Mouse (Mus musculus): ENCODE measurements around the gene Fgd3.
A peak's percentile ranks its signal among the peaks of the same experiment; 100 is the strongest.

The Fgd3 gene

DNA sequence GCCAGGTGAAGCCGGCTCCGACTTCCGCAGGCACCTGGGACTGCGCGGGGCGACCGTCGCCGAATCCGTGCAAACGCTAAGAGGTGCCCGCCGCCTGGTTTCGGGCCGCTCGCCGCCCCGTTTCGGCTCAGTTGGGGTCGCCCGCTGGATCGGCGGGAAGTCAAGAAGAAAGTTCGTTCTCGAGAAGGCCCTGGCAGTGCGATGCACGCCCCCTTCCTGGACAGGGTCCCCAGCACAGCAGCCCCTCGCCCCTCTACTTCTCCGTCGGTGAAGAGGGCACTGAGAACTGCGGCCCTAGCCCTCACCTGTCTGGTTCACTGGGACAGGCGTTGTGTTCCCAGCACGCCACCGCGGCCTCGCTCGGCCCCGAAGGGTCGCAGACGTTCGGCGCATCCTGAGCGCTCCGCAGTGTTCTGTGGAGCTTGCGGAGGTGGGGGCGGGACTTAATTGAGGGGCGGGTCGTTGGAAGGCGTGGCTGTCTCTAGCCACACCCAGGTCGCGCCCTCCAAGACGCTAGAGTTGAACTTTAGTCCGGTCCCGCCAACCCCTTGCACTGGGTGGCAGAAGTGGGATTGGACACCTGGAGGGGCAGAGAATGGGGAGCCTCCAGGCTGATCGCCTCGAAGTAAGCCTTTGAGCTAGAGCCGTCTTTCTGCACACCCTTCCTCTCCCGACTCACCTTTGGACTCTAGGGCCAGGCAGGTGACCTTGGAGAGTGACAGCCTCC lies 72.2 kb downstream of the Fgd3 start:
- DNase-seq = no peak

DNA sequence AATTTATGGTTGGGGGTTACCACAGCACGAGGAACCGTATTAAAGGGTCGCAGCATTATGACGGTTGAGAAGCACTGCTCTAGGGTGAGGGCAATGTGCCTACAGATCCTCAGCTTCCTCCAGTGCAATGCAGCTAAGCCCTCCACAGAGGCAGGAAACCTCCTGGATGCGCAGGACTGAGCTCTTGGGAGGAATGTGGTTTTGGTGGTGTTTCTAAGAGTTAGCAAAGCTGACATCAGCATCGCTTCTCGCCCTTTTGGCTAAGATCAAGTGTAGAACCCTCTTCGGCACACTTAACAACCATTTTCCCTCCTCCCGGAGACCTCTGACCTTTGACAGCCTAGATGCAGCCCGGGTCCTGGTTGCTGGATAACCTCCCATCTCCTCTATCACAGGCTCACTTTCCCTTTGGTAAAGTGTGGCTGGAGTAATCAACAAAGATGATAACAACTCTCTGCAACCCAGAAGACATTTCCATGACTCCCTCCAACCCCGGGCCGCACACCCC lies 72.8 kb downstream of the Fgd3 start:
- DNase-seq = no peak

DNA sequence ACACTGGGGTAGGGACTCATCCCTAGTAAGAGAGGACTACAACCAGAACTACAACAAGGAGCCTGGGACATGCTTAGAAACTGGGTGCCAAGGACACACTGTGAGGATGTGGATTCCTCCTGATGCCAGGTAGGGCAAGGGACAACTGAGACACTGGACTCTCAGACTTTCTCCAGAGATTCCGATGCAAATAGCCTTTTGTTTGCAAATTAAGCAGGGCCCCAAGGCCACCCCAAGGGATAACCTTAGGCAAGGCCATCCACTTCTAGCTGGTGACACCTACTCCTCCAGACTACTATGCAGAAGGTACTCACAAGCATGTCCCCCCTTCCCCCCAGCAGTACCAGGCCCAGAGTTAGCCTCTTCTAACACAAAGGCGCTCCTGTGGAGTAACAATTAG lies 73.5 kb downstream of the Fgd3 start:
- no peak for DNase-seq

DNA sequence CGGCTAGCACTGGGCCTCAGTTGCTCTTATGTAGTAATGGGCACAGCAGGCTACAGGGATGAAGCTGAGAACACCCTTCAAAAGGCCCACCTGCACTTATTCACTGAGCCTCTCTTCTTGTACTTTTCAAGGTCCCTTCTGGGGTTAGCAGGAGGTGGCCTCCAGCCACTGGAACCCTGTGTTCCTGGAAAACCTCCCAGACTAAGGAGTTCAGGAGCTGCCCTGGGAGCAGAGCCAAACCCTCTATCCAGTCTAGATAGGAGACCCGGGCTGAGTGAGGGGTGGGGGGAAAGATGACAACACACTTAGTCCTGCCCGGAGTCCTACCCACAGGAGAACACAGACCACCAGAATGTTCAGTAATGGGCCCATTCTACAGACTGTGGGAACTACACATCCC lies 74.1 kb downstream of the Fgd3 start:
- no peak for DNase-seq

DNA sequence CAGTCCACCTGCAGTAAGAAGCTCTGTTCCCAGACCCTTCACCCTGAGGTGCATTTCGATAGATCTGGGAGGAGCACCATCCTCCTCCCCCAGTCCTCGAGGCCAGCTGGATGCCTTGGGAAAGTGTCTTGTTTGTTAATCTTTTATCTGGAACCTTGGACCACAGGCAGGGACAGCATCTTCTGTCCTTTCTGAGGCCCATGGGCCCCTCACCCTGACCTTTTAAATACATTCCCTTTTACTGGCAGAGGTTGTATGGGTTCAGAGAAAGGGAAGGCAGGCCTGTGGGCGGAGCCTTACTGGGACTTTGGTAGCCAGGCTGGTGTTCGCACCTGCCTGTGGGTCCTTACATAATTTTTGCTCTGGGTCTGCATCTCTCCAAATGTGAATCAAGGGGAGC lies 74.9 kb downstream of the Fgd3 start:
- DNase-seq = no peak

DNA sequence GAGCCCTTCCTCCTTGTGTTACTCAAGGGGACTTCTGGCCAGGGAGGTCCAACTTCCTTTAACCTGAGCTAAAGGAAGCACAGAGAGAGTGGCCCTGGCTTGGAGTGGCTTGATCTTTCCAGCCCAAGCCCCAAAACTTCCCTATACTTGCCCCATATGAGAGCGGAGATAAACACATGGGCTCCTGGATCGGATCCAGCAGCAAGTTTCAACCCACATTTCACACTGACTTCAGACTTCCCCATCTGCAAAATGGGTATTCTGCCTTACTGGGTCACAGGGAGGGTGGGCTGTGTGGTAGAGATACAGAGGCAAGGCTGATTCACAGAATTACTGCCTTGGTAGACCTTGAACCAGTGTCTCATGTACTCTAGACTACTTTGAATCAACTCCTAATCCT lies 76.6 kb downstream of the Fgd3 start:
- DNase-seq = no peak

DNA sequence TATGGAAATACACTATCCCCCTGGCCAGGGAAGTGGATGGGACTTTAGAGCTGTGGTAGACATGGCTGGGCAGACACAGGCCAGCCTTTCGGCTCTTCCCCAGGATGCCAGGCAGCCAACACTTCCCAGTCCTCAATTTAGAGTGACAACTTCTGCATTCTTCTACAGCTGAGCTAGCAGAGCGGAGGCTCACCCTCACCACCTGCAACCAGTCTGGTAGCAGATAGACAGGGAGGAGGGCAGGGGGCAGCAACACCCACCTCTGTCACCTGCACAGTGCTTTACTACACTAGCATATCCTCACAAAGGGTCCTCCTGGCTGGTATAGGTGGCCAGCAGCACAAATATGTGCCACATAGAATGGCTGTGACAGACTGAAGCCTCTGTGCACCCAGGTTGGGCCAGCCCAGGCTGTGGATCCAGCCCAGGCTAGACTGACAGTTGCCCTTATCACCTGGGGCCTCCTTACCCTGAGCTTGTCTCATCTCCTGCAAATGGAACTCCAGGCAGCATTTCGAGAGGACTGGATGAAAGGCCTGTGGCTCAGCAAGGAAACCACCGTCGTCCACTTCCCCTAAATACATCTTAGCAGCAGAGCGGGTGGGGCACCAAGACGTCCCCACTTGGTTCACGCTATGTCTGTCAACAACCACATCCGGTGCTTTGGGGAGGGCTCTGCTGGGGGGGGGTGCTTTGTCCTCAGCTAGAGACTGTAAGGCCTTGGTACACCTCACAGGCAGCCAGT lies 77.6 kb downstream of the Fgd3 start:
- DNase-seq = no peak

DNA sequence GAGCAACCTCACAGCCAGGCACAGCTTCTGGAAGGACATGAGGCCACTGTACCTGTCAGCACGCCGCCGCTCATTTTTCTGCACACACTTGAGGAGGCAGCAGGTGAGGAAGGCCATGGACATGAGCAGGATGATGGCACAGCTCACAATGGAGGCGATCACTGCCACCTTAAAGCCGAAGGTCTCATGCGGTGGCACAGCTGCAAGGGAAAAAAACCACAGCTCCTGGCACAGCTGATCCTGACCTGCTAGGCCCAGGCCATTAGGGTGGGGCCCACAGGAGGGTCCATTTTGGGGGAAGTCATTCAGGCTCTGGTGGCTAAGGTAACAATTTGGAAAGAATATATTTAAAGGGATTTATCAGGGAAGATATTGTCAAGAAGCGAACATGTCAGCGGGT lies 81.4 kb downstream of the Fgd3 start:
- no peak for DNase-seq

DNA sequence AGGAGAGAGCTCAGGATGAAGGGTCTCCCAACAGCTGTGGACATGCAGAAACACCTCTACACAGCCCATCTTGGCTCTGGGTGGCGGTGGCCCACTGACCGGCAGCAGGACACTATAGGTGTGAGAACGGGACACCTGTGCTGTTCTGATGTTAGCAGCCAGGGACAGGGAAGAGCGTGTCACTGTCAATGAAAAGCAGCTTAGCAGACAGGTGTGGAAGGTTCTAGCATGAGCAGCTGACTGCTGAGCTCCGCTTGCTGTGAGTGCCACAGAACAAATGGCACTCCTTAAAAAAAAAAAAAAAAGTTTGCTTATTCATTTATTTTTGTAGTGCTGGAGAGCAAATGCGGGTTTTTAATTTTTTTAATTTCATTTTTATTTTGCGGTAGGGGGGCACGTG lies 82.5 kb downstream of the Fgd3 start:
- DNase-seq = no peak

DNA sequence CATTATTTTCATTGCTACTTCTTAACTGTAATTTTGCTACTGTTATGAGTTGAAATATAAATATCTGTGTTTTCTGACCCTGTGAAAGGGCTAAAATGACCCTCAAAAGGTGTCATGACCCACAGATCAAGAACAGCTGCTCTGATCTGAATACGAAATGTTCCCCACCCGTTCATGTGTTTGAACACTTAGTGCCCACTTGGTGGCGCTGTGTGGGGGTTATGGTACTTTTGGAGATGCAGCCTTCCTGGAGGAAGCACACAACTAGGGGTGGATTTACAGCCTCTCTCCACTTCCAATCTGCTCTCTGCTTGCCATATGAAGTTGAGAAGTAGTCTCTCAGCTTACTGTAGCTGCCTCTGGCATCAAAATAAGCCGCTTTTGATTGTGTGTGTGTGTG lies 85.4 kb downstream of the Fgd3 start:
- DNase-seq = no peak

DNA sequence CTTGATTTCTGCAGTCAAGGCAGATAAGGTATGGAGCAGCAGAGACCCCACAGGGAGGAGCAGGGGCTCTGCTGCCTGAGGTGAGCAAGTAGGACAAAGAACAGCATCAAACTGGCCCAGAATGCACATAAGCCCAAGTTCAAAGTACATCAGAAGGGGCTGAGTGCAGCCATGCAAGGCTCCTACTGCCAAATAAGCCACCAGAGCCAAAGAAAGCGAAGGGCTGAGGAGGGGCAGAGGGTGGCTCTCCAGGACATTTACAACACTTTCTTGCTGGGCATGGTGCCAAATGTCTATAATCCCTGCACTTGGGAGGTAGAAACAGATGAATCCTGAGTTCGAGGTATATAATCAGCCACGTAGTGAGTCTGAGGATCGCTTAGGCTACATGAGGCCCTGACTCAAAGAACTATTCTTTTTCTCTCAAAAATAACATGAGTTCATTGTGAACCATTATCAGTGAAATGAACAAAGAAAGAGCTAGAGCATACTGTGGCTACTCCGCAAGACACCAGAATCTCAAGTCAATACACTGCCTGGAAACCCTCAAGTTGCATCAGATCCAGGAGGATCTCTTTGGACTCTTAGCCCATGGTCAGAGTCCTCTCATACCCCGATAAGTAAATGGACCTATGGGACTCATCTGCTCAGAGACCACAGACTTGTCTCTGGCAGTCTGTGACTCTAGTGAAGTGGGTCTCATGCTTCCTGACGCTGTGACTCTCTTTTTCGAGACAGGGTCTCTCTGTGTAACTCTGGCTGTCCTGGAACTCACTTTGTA lies 86.1 kb downstream of the Fgd3 start:
- no peak for DNase-seq

DNA sequence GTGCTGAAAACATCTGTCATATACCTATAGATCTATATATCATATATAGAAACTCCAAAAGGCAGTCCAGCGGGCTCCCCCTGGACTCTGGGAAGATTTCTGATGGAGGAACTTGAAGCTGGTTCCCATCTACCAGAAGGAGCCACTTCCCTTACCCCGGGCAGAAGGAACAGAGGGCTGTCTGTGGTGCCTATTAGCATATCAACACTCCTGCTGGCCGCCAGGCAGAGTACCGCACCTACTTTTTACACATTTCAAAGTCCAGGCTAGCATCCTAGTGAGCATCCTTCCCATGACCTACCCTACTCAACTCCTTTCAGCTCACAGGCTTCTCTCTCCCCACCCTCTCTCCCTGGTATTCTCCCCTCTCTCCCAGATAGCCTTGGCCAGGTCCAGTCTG lies 94.5 kb downstream of the Fgd3 start:
- DNase-seq = no peak

DNA sequence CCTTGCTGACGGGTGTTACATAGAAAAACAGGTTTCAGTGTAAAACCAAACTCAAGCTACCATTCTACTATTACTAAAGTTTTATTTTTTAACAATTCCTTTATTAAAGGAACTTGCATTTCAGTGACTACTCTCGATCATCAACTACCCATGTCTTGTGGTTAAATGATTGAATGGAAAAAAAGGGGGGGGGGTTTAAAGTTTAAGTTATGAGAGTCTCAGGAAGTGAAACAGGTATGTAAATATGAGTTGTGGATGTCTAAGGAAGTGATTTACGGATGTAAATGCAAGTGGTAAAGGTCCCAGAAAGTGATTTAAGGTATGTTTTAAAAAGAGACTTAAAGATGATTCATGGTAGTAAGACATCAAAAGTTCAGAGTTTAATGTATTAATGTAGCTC lies 95.0 kb downstream of the Fgd3 start:
- DNase-seq = no peak

DNA sequence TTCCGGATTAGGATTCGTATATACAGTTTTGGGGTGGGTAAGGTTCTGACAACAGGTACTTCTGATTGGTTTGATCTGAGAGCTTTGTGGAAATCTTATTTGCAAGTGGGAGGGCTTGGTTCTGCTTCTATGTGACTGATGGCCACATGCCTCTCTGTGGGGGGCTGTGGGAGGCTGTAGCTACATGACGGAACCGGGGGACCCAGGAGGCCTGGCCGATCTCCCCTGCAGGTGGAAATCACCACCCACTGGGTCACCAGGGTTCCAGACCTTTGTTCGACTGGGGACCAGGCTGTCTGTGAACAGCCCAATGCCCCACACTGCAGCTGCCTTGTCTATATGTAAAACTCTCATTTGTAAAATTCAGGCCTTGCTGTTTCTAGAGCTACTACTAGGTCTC lies 95.4 kb downstream of the Fgd3 start:
- no peak for DNase-seq

DNA sequence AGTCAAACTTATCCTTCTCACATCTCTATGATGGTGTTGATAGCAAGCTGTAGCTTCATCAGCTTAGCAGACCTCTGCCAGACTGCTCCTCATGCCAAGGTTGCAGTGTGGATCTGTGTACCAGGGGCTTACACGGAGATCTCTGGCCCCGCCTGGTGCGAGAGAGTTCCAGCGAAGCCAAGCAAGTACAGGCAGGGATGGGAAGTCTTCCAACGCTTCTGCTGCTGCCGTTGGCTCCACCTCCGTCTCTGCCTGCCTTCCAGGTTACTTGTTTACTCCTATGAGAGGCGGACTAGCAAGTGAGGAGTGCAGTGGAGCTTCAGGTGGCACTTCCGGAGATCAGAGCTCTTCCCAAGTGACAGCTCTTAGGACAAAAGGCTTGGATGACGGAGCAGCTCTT lies 95.8 kb downstream of the Fgd3 start:
- peak; percentile 44 to 55 for DNase-seq

DNA sequence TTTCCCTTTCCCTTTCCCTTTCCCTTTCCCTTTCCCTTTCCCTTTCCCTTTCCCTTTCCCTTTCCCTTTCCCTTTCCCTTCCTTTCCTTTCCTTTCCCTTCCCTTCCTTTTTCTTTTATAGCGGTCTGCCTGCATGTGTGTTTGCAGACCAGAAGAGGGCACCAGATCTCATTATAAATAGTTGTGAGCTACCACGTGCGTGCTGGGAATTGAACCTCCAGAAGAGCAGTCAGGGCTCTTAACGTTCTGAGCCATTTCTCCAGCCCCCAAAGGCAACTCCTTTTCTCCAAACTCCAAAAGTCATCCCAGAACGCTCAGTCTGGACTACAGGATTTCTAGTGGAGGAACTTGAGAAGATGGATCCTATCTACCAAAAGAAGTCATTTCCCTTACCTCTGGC lies 99.2 kb downstream of the Fgd3 start:
- no peak for DNase-seq

DNA sequence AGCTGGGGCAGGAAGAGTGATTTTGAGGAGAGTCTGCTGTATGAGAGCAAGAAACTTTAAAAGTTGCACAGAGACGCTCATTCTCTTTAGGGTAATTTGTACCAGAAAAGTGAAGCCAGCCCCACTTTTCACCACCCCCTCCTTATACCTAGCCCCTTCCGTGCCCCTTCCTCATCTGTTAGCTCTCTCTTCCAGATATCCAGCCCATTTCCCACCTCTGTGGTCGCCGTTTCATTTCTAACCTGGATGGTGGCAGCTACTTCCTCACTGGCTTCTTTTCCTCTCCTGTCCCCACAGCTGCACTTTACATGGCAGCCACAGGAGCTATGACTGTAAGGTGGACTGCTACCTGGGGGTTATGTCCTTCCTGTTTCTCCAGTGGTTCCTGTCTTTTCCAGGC lies 100.7 kb downstream of the Fgd3 start:
- DNase-seq = no peak

DNA sequence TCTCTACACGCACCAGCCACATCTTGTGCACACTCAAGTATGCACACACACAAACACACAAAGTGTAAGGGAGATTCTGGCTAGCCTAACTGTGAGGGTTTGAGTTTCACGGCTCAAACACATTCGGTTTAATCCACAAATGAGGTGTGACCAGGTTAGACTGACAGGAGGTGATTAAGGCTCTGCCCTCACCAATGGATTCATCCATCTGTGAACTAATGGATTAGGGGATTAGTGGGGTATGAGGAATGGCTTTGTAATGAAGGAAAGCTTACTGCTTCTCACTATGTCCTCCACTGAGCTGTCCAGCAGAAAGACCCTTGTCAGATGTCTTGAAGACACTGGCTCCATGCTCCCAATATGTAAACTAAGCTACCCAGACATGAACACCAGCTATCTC lies 101.5 kb downstream of the Fgd3 start:
- DNase-seq = no peak

DNA sequence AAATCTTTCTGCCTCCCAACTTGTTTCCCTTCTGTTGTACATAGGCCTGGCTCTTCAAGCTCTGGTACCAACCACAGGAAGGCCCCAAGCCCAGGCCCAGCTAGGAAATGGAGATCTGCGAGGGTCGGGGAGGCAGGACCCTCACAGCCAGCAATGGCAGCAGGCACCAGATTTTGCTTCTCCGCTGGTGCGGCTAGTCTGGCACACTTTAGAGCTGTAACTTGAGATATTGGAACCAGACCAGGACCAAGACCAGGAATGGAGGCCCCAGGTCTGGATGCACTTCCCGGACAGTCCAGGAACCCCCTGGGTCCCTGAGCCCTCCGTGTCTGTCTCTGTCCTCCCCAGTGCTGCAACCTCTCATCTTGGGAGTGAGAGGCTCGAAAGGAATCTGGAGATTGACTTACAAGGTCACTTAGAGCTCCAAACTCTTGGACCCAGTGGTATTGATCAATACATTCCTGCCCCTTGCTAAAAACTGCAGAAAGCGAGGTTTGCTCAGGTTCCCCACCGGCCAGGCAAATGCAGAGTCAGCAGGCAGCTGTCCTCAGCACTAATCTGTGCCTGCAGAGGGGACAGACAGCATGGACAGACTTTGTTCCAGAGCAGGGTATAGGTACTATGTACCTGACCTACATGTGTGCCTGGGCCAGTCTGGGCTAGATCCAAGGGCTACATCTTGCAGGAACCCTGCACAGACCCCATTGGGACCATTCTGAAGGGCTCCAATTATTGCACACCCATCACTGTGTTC lies 103.1 kb downstream of the Fgd3 start:
- peak in 1 of 2 experiments; percentile 10 for DNase-seq

DNA sequence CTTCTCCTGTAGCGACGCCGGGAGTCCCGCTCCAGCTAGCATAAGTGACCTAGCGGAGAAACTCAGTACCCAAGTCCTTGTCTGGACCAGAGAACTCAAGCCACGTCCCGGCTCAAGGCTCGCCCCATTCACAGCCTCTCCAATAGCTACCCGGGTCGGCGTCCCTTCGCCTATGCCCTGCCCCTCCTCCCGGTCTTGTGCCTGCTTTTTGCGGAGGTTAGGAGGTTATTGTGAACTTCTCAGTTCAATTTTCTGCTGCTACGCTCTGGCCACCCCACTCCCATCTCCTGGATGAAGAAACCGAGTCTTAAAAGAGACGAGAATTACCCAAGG lies 103.9 kb downstream of the Fgd3 start:
- no peak for DNase-seq

DNA sequence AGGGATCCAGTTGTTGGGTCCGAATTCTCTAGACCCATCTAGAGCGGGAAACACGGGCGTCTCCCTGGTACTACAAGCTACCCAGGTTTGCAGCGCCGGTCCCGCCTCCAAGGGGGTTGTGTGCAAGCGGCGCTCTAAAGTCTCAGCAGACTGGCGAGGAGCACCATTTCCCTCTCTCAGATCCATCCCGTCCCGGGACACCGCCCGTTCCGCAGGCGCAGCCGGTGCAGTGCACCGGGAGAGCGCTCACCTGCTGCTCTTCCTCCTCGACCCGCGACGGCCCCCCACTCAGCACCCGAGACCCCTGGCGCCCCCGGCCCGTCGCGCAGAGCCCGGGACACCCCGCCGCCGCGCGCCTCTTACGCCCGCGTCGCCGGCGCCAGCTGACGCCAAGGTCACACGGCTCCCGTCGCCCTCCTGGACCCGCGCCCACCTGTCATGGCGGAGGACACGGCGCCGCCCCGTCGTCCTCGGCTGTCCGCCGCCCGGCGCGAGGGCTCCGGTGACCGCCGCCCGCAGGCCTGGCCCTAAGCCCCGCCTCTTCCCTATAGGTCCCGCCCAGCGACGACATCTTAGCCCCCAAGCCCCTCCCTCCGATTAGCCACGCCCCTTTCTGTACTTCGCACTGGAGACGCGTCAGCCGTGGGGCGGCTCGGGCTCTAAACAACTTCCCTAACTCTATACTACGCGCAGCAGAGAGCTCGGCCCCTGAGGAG lies 104.4 kb downstream of the Fgd3 start, which contains the start of gene Card19:
TSS of gene Card19 (minus strand) at position 534 of the 716 bp plus-strand sequence.
- peak; percentile 90 for DNase-seq

DNA sequence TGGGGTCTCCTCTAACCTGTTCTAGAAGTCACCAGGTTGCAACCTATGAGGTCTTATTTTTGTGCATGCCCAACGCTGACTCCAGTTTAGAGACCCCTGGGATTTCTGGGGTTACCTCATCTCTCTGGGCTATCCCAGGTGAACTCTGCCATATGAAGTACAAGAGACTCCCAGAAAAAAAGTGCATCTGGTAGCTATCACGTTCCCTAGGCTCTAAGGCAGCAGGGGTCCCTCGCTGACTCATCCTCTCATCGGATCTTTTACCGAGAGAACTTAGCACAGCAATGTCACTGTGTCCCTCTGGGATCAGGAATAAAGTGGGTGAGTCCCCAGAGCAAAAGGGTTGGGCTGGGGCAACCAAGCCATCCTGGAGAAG lies 105.0 kb downstream of the Fgd3 start:
- DNase-seq = no peak

Data from cerebellum, postnatal 14 days (tissue).